Mouse (Mus musculus): ENCODE data around the gene Acad10.
"Not testable (repeated sequence)": the region's sequence is repeated elsewhere in the genome, so short reads cannot be mapped to it uniquely, and the experiment has no call there.

The Acad10 gene

DNA sequence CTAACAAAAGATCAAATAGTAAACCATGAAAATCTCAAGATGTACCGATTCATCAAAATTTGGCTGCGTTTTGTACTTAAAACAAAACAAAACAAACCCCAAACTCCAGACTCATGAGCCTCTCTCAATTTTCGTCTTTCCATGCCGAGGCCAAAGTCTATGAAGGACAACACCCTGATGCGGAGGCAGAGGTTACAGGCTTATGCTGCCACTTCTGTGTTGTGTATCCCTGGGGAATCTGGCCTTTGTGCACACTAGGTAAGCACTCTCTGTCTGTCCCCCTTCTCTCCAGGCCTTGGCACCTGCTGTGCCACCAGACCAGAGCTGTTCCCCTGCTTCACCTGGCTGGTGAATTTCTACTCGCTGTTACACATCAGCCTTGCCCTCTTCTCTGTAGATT lies 2.7 kb downstream of the Acad10 start:
- not testable (repeated sequence) for ATAC-seq (ENCODE audit: low TSS enrichment)

- ATAC-seq (ENCODE audit: low TSS enrichment), result not testable (repeated sequence)
Observed at GRCm38 (mm10) chr5:121656866-121657265, 3.4 kb downstream of the Acad10 start.

GRCm38 (mm10) chr5:121654526-121654925 lies 5.8 kb downstream of the Acad10 start:
- ATAC-seq (ENCODE audit: low TSS enrichment), result no peak

- no peak for ATAC-seq (ENCODE audit: low TSS enrichment)
Observed at GRCm38 (mm10) chr5:121649134-121649533, 11.2 kb downstream of the Acad10 start.

DNA sequence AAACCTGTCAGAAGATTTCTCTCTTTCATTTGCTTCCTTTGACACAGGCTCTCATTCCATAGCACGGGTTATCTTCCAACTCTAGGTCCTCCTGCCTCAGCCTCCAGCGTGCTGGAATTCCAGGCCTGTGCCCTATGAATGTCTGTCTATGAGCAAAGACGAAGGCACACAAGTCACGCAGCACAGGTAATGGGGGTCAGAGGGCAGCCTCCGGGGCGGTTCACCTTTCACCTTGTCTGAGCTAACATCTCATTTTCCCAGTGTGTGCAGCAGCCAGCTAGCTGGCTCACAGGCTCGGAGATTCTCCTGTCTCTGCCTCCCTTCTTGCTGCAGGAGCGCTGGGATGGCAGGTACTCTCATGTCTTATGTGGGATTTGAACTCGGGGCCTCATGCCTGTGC lies 20.7 kb downstream of the Acad10 start:
- ATAC-seq (ENCODE audit: low TSS enrichment), result no peak

- ATAC-seq (ENCODE audit: low TSS enrichment), result no peak
Observed at GRCm38 (mm10) chr5:121637296-121637695, 23.0 kb downstream of the Acad10 start.

DNA sequence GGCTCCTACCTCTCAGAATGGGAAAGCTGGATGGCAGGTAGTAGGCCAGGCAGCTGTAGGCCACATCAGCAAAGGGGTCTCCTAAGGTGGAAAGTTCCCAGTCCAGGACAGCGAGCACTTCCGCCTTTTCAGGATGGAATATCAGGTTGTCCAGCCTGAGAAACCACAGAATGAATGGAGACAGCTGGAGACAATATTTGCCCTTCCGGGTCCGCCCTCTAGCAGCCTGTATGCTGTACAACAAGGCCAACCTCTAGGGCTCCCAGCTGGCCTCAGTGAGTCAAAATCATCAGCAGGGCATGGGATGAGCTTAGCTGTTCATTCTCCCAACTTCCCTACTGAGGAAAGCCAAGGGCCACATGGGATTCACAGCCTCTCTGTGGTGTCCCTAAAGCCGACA lies 25.6 kb downstream of the Acad10 start:
- no peak for ATAC-seq (ENCODE audit: low TSS enrichment)

DNA sequence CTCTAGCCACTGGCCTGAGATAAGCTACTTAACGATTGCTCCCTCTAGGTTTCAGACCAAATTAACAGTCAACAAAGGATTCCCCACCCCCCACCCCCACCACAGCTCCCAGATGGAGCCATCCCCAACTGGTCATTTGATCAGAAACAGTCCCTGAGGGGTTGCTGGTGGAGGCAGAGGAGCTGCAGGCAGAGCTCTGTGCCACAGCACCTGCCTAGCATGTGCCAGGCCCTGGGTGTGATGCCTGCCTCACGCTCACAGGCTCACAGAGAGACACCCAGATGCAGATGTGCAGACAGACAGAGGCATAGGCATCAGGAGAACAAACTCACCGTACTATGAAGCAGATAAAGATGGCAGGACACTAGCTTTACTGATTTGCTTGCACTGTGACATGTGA lies 27.5 kb downstream of the Acad10 start:
- ATAC-seq (ENCODE audit: low TSS enrichment), result no peak

DNA sequence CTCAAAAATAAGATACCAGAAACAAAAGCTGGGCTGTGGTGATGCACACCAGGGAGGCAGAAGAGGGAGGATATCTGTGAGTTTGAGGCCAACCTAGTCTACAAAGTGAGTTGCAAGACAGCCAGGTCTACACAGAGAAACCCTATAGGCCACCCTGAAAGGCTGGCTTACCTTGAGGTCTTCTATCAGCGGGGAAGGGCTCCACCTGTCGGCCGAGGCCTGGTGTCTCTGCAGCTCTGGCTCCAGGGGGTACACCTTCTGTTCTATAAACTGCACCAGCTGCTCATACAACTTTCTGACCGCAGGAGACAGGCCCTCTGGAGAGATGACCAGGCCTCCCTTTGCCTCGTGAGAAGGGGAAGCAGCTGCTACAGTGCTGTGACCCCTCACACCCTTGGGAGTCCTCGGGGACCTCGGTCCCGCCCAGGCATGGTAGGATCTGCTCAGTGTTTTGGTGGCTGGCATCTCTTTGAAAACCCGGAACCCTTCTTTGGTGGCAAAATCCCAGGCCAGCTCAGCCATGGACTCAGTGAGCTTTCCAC lies 29.1 kb downstream of the Acad10 start:
- not testable (repeated sequence) for ATAC-seq (ENCODE audit: low TSS enrichment)

GRCm38 (mm10) chr5:121627871-121628270 lies 32.4 kb downstream of the Acad10 start:
- ATAC-seq (ENCODE audit: low TSS enrichment), result no peak; the same call in 1 of the 2 replicates

DNA sequence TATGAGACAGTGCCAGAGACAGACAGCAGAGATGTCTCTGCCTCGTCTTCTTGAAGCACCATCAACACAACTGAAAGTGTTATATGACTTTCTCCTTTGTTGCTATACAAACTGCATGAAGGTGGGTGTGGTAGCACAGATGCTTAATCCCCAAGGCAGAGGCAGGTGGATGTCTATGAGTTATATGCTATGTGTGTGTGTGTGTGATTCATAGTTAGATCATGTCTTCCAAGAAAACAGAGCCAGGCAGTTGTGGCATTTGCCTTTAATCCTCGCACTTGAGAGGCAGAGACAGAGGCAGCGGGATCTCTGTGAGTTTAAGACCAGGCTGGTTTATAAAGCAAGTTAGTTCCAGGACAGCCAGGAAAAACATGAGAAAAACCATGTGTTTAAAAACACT lies 37.1 kb downstream of the Acad10 start:
- ATAC-seq (ENCODE audit: low TSS enrichment), result no peak

- ATAC-seq (ENCODE audit: low TSS enrichment), result no peak
Observed at GRCm38 (mm10) chr5:121621102-121621501, 39.2 kb downstream of the Acad10 start.

GRCm38 (mm10) chr5:121618592-121619513 lies 41.5 kb downstream of the Acad10 start, which contains the start of gene Acad12:
Gene Acad12, minus strand, starts transcription at chr5:121618938.
- peak; percentile 70; the same call in 1 of the 2 replicates for ATAC-seq (ENCODE audit: low TSS enrichment)

- not testable (repeated sequence) for ATAC-seq (ENCODE audit: low TSS enrichment)
Observed at GRCm38 (mm10) chr5:121614921-121615320, 45.4 kb downstream of the Acad10 start.

DNA sequence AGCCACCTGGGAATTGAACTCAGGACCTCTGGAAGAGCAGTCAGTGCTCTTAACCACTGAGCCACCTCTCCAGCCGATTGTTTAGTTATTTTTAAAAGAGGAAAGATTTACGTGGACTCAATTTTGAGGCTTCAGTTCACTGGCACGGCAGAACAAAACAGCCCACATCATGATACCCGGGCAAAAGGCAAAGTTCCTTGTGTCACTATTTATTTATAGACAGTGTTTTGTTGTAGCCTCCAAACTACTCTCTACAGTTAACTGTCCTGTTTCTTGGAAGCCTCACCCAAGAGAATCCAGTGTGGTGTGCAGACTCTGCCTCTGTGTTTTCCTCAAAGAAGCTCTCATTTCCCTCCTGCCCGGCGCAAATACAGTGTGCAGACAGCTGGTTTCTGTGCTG lies 48.3 kb downstream of the Acad10 start:
- ATAC-seq (ENCODE audit: low TSS enrichment), result no peak

DNA sequence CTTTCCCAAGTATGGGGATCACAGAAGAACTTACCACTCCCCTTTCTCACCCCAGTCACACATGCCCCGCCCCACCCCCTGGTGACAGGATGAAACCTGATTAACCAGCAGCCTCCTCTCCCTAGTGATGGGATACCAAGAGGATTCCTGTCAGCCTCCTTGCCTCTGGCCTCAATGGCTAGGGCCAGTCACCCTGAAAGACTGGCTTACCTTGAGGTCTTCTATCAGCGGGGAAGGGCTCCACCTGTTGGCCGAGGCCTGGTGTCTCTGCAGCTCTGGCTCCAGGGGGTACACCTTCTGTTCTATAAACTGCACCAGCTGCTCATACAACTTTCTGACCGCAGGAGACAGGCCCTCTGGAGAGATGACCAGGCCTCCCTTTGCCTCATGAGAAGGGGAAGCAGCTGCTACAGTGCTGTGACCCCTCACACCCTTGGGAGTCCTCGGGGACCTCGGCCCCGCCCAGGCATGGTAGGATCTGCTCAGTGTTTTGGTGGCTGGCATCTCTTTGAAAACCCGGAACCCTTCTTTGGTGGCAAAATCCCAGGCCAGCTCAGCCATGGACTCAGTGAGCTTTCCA lies 50.7 kb downstream of the Acad10 start:
- not testable (repeated sequence) for ATAC-seq (ENCODE audit: low TSS enrichment)

GRCm38 (mm10) chr5:121606151-121606550 lies 54.2 kb downstream of the Acad10 start:
- peak; percentile 79; the same call in 1 of the 2 replicates for ATAC-seq (ENCODE audit: low TSS enrichment)

GRCm38 (mm10) chr5:121603815-121604214 lies 56.5 kb downstream of the Acad10 start:
- ATAC-seq (ENCODE audit: low TSS enrichment), result not testable (repeated sequence)

- ATAC-seq (ENCODE audit: low TSS enrichment), result peak; percentile 79
Observed at GRCm38 (mm10) chr5:121601547-121602299, 58.6 kb downstream of the Acad10 start.

DNA sequence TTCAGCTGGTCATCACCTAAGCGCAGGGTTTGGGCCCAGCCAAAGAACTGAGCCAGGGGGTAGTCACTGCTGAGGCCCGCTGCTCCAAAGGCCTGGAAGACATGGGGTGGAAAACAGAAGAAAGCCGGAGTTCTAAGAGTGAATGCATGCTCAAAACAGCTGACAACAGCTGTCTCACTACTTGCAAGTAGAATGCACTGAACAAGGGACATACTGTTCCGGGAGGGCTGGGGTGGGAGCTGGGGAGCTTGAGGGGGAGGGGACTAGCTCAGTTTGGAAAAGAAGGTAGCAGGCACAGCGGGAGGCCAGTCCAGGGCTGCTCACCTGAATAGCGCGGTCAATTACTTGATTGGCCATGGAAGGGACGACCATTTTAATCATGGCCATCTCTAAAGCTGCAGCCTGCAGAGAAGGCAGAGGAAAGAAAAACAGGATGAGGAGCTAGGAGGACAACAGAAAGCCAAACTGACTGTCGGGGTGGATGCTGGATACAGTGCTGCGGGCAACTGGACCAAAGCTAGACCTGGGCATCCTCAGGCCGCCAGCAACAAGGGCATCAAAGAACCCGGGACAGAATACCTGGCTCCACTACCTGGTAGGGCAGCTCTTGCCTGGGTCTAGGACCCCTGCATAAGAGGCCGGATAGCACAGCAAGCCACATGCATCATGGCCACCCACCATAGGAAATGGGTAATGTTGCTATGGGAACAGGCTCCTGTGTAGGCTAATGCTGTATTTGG lies 61.3 kb downstream of the Acad10 start:
- no peak for ATAC-seq (ENCODE audit: low TSS enrichment)

GRCm38 (mm10) chr5:121597991-121598537 lies 62.2 kb downstream of the Acad10 start:
- no peak for ATAC-seq (ENCODE audit: low TSS enrichment)

Data from frontal cortex, adult (tissue).